Mouse (Mus musculus) lung, postnatal 4 days (tissue): ENCODE data around the gene Fam107b.
"Not testable (repeated sequence)": the region's sequence is repeated elsewhere in the genome, so short reads cannot be mapped to it uniquely, and the experiment has no call there.

Experiments
- DNase-seq, 2 experiments: peaks; one replicate each; pipeline ENCODE4 v3.0.0; 2021

The Fam107b gene

GRCm38 (mm10) chr2:3713682-3714361 lies 143.5 kb downstream of the Fam107b start:
- DNase-seq: peak; percentile 60 to 64

DNA sequence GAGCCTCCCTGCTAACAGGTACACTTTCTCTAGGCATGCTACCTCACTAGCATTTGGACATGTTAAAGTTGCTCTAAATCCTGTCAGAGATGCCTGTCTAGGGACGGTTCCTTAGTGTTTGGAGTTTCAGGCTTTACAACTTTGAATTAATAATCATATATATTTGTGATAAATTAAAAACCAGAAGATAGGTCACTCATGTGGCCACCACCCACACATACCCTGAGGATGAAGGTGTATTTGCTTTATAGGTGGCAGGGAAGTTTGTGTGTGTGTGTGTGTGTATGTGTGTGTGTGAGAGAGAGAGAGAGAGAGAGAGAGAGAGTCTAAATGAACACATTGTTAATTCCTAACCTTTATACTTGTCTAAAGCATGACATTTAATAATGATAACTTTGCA lies 144.2 kb downstream of the Fam107b start:
- DNase-seq: no peak

DNA sequence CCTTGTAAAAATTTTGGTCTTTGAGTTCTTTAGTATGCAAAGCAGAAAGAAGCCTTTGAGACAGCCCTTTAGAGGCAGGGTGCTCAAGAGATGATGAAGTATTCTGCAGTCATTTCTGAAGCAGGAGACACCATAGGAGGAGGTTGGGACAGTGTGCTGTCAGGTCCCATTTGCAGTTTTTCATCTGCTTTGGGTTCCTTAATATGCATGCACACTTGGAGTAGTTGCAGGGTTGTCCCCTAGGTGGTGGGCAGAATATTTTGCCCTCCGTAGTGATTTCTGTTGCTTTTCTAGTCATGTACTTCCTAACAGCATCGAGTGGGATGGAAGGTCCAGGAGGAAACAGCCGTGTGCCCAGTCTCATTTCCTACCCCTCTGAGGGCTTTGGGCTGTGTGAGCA lies 145.1 kb downstream of the Fam107b start:
- peak in 1 of 2 experiments; percentile 27 for DNase-seq

DNA sequence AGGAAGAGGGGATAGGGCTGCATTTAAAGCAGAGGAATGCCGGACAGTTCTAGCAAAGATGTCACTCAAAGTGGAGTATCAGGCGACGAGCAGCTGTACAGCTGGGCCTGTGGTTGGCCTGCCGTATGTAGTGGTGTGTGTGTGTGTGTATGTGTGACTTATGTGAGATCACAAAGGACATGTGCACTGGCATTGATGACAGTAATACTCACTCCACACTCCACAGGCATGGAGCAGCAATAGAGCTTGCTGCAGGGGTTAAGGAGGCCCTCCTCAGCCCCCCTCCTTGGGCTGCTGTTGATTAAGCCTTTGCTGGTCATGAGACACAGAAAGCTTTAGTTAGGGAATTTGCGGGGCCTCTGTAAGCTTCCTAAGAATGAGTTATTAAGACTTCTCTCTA lies 147.0 kb downstream of the Fam107b start:
- no peak for DNase-seq

- no peak for DNase-seq
These were observed 147.6 kb downstream of the Fam107b start for GRCm38 (mm10) chr2:3717847-3718246.

DNA sequence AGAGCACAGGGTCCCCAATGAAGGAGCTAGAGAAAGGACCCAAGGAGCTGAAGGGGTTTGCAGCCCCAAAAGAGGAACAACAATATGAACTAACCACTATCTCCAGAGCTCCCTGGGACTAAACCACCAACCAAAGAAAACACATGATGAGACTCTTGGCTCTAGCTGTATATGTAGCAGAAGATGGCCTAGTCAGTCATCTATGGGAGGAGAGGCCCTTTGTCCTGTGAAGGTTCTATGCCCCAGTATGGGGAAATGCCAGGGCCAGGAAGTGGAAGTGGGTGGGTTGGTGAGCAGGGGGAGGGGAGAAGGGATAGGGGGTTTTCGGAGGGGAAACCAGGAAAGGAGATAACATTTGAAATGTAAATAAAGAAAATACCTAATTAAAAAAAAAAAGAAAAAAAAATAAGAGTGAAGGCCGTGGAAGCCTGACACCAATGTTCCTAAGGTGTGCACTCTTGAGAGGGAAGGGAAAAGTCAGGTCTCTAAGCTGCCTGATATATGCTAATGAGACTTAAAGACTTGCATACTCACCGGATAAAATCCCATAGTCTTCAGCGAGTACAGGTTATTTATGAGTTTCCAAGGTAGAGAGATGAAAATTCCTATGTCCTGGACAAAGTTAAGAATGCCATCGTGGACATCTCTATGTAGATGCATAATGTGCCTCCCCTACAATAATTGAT lies 149.3 kb downstream of the Fam107b start:
- not testable (repeated sequence) for DNase-seq

- DNase-seq: no peak
These were observed 150.8 kb downstream of the Fam107b start for GRCm38 (mm10) chr2:3721107-3721506.

DNA sequence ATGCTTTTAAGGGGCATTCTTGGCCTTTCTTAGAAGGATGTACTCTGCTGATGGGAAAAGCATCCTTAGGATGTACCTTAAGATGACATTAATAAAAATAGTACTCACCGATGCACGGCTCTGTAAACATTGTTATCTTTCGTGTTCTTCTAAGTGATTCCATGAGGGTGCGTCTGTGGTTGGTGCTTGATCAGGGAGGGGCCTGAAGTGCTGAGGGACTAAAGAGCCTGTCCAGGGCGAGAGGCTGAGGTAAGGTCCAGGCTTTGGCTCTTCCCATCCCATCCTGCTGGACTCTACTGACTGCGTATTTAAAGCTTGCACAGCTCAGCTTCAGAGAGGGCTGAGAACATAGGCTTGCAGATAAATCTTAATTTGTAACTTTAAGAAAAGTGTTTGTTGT lies 151.7 kb downstream of the Fam107b start:
- no peak for DNase-seq

DNA sequence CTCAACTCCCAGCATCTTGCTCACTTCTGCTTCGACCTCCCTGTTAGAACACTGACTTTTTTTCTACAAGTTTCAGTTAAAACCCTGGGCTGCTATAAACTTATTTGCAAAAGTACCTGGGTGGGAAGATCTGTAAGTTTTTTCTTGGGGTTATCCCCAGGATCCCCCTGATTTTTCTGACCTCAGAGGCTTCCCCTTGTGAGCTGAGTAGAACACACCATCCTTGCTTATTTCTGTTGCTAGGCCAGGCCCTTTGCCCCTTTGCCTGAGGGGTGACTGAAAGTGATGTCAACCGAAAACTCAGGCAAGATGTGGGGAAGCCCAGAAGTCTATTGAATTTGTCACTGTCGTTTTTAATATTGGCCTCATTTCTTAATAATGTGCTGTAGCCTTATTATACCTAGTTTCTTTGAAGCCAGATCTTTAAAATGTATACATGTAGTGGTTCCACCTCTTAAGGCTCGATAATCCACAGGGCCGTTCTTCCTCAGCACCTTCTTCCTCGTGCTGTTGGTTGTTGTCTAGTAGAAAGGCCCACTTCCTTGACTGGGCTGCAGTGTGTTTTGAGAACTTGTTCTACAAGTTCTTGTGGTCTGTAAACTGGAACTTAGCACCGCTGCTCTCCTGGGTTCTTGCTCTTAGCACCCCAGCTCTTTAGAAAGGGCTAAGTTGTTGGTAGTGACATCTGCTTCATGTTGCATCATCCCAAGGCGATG lies 153.3 kb downstream of the Fam107b start:
- DNase-seq: no peak

DNA sequence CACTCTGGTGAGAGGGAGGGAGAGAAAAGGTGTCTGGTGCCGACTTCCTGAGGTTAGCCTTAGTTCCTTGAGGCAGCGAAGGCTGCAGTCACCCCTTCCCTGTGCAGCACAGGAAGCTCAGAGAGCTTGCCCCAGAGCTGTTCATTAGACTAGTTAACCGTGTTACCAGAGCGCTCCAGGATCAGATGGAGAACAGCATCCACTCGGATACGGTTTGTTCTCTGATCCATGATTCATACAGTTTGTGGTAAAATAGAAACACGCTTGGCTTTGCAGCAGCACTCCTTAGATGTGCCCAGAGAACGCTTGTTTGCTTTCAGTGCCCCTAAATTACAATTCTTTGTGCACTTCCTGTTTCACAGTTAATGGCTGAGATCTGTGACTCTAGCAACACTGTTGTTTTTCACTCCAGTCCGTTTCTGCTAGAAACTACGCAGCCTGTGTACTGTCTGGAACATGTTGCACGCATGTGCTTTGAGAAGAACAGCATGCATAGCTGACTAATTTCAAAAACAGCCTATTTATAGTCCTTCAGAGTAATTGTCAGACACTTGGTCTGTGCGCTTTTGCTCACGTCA lies 156.3 kb downstream of the Fam107b start:
- DNase-seq: peak in 1 of 2 experiments; percentile 24

DNA sequence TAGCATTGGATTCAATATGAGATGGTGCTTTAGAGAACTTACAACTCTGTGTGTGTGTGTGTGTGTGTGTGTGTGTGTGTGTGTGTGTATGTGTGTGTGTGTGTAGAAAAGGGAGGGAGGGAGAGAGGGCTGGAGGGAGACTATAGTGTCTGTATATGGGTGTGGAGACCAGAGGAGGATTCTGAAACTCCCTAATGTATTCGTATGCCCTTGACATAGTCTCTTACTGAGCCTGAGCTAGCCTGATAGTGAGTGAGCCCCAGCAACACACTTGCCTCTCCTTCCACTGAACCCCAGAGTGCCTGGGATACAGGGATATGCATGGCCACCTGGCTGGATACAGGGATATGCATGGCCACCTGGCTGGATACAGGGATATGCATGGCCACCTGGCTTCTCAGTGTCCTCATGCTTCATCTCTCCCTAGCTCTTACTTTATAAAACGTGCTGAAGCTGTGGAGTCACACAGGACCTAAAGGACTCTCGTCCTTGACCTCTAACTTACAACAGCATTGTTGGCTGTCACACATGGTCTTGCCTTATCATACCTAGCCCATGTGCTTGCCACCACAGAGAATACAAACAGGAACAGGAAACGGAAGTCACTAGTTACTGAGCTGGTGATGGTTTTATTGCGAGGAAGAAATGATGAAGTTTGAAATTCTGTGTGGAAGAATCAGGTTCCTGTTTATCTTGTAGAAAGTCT lies 157.1 kb downstream of the Fam107b start:
- no peak for DNase-seq

GRCm38 (mm10) chr2:3728090-3728489 lies 157.8 kb downstream of the Fam107b start:
- no peak for DNase-seq

GRCm38 (mm10) chr2:3729586-3729985 lies 159.3 kb downstream of the Fam107b start:
- DNase-seq: no peak

DNA sequence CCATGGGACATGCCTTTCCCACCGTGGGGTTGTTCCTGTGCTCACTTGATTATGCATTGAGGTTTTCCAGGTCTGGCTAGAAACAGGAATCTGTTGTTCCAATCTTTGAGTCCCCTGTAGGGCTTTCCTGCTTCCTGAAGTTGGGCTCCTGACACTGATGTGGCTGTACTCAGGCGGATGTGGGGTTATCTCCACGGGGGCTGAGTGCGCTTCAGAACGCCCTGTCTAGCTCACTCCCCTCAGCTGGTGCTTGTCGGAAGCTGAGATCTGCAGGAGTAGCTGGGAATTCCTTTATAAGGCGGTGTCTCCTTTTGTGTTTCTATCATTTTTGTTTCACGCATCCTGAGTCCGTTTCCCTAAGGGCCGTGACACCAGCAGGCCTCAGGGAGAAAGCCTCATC lies 160.5 kb downstream of the Fam107b start:
- no peak for DNase-seq

DNA sequence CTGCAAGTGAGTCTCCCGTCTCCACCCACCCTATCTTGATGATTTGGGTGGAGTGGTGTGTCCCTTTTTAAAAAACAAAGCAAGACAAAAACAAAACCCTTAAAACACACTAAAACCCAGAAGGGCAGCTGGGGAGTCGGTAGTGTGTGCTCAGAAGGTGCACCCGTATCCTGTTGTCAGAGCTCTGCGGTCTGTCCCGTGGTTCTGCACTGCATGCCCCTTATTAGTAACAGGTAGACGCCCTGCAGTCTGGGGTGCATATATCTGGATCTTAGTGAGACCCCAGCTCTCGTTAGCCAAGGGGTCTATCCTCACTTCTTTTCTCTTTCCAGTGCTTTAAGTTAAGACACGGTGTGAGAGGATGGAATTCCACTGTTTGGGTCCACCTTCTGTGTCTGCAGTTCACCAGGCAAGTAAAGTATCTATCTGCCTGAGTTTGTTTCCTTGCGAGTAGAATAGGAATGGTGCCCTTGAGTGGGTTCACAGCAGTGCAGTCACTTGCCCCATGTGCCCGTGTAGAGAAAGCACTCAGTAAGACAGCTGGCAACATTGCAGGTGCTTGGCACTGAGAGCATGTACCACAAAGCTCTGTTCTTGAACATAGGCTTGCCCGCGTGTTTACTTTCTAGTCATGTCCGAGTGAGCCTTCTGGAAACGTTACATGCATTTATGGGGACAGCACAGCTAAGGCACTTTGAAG lies 161.2 kb downstream of the Fam107b start:
- DNase-seq: no peak

DNA sequence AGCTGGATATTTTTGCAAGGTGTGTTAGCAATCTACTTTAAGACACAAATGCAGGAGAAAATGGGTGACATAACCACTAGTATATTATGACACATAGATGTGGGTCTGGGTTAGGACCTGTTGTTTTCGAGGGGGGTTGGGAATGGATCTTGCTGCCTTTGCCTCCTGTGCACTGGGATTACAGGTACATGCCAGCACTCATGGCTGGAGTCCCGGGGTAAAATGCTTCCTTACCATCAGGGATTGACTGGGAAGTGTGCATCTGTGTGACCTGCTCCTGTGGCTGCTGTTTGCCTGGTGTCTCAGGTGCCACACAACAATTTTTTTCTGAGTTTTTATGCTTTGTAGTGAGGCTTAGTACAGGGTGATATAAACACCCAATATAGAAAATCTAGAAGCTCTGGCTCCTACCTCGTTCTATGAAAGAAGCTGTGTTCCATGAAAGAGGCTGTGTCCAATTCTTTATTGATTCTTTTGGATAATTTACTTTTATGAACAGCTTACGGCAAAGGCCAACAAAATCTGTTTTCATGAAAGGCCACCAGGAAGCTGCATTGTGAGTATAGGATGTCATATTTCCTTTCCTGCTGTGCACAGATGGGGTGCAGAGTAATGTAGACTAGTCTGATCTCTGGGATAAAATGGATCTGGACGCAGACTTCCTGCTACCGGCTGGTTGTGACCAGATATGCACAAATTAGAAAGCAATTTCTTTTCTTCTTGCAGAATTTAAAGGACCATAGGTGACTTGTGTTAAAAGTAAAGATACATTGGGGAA lies 167.8 kb downstream of the Fam107b start:
- DNase-seq: no peak

GRCm38 (mm10) chr2:3738734-3739133 lies 168.4 kb downstream of the Fam107b start:
- no peak for DNase-seq

GRCm38 (mm10) chr2:3739351-3739961 lies 169.2 kb downstream of the Fam107b start:
- DNase-seq: no peak

GRCm38 (mm10) chr2:3740256-3740655 lies 170.0 kb downstream of the Fam107b start:
- DNase-seq: no peak

- DNase-seq: no peak
These were observed 170.4 kb downstream of the Fam107b start for GRCm38 (mm10) chr2:3740670-3741069.

DNA sequence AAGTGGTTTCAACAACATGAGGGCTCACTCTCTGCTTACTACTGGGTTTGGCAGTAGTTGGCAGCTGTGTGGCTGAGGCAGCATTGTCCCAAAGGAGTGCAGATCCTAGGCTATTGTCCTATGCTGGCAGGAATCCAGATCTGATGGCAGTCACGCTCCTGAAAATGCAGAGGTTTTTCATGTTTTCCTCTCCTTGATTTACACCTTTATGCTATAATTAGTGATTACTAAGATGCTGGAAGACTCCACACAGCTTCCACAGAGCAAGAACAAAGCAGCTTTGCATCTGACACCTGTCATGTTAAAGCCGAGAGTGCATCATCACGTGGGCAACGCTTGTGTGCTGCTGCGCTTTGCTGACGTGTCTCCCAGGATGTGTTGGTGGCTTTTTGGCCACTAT lies 172.2 kb downstream of the Fam107b start:
- no peak for DNase-seq
